In genomic region chr8:84893709-84894134, GRCm38 (mm10) we compare ENCODE assay signal across 8 mouse cellular contexts. TPM values are rescaled to one million over a fixed set of nuclear protein-coding genes. Genes with fewer than 3 reads are reported as not detected.
DNase-seq lines count a peak whose midpoint lies in the region; ATAC-seq lines count a peak whose summit lies in the region.

Gene Gcdh, minus strand, starts transcription at chr8:84893921.

- peak within 1 kb of the TSS; percentile 72 for H3K9ac ChIP-seq in hindbrain, embryonic 11.5 days (ENCODE audit: low read depth, low read length)

- H3K4me2 ChIP-seq in hindbrain, embryonic 11.5 days (replicated peaks; ENCODE audit: low read depth, low read length), result peak within 1 kb of the TSS; percentile 53

- 0% methylated on average over 11 of the region's 11 CpGs for WGBS in hindbrain, embryonic 11.5 days

- DNase-seq in Muller cell, postnatal 12 days (ENCODE audit: inconsistent ontology term), result peak; percentile 95
- DNase-seq in cerebellum, adult 9-11 months, result peak; percentile 95
- peak; percentile 94 to 97 for DNase-seq in frontal cortex, adult 2 months (ENCODE audit: extremely low spot score in 1 of 2, low spot score in 1 of 2)
- peak; percentile 89 for DNase-seq in hindbrain, embryonic 11.5 days (ENCODE audit: low spot score)
- DNase-seq in layer of hippocampus, postnatal 10 days (ENCODE audit: low spot score in 2 of 2), result peak; percentile 82 to 86
- DNase-seq in lung, postnatal 10 days, result peak; percentile 97
- DNase-seq in ovary, postnatal 36 days (ENCODE audit: low spot score), result peak; percentile 86
- DNase-seq in thymus, postnatal 25 days, result peak; percentile 86

- peak; percentile 95 for ATAC-seq in hindbrain, embryonic 11.5 days (ENCODE audit: low FRiP score)

- no peaks in the 10 kb centered on the region for H3K9me3 ChIP-seq in hindbrain, embryonic 11.5 days (ENCODE audit: control insufficient read depth, low read length)

- H3K27ac ChIP-seq in hindbrain, embryonic 11.5 days (ENCODE audit: low read depth, low read length), result no peak within 1 kb of the TSS

- no peaks in the 10 kb centered on the region for H3K27me3 ChIP-seq in hindbrain, embryonic 11.5 days (ENCODE audit: control insufficient read depth, insufficient read depth, low read length)

- peak within 1 kb of the TSS; percentile 72 for H3K4me3 ChIP-seq in hindbrain, embryonic 11.5 days (ENCODE audit: low read depth, low read length)

- H3K4me1 ChIP-seq in hindbrain, embryonic 11.5 days (replicated peaks; ENCODE audit: control insufficient read depth, insufficient read depth, low read length), result no peaks in the 10 kb centered on the region

- H3K36me3 ChIP-seq in hindbrain, embryonic 11.5 days (ENCODE audit: control insufficient read depth, insufficient read depth, low read length), result peaks cover 4% of the 10 kb centered on the region; the same call in 1 of the 2 replicates

RNA-seq across cellular contexts. Expression of gene Gcdh, which starts in this region (rescaled TPM):
- 55.1 and 71.5 TPM in 2 replicates for polyA plus RNA-seq in frontal cortex, adult 2 months (2012; rRNA removed)
- polyA plus RNA-seq in hindbrain, embryonic 11.5 days (2014; fragmentation: Nextera tagmentation; extraction: Ambion mirVana), result 29.2 and 30.5 TPM in 2 replicates
- 10 to 100 TPM; 31.5 to 33.0 TPM for total RNA-seq in layer of hippocampus, postnatal 10 days (2021)
